Comparison of ENCODE assay signal across 8 mouse cellular contexts in the genomic region with DNA sequence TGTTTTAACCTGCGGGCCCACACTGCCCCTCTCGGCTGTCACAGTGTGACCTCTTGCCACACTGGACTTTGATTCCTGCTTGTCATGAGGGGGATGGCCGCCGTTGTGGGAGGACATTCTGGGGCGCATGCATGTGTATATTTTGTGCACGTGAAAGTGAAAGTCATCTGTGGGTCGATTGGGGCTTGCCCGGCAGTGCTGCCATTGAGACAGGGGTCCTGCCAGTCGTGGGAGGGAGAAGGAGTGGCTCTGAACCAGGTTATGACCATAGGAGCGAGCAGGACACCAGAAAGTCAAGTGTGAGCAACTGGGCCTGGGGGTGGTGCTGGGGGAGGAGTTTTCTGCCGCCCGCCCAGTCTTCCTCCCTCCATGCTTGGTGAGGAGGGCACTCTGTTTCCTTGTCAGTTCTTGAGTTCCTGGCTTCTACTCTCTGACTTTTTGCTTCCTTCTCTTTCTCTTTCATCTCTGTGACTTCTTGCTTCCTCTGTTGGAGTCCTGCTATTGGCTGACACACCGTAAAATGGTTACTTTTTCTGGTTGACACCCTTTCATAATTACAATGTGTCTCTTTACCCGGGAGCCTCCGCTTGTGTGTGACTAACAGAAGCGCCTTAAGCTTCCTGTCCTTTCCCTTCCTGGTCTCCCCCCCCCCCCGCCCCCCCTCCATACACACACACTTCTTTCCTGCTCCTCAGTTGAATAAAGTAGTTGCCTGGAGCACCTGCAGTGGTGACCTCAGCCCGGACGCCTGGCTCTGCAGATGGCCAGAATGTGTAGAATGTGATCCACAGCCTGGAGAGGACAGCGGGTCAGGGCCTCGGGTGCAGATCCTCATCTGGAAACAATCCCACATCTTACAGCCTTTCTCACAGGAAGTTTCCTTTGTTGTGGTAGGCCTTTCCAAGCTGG. TPM values are rescaled to one million over a fixed set of nuclear protein-coding genes. Genes with fewer than 3 reads are reported as not detected.
DNase-seq lines count a peak whose midpoint lies in the region; ATAC-seq and TF ChIP-seq lines count a peak whose summit lies in the region.

No protein-coding gene starts in this region.

- intact Hi-C loops in heart, postnatal 10 days (cut with DNase I) = no loop called here

- no peak overlapping the region for H3K4me2 ChIP-seq in forebrain, embryonic 14.5 days (ENCODE audit: low read length)
- no peak overlapping the region for H3K4me2 ChIP-seq in forebrain, postnatal 0 days (ENCODE audit: low read depth)
- H3K4me2 ChIP-seq in midbrain, postnatal 0 days (ENCODE audit: low read depth, low read length, poor library complexity, severe bottlenecking) = no peak overlapping the region

- no peak overlapping the region for H3K9ac ChIP-seq in forebrain, embryonic 14.5 days (ENCODE audit: low read length)
- H3K9ac ChIP-seq in forebrain, postnatal 0 days = no peak overlapping the region
- H3K9ac ChIP-seq in midbrain, postnatal 0 days (replicated peaks; ENCODE audit: low read length, poor library complexity, severe bottlenecking) = no peak overlapping the region

- WGBS in forebrain, embryonic 14.5 days = 83% methylated on average over 21 of the region's 21 CpGs
- 71% methylated on average over 21 of the region's 21 CpGs for WGBS in forebrain, postnatal 0 days
- WGBS in limb, embryonic 10.5 days = 52% methylated on average over 21 of the region's 21 CpGs
- WGBS in midbrain, postnatal 0 days = 73% methylated on average over 20 of the region's 21 CpGs

- TF ChIP-seq CTCF in forebrain, postnatal 0 days (IDR thresholded peaks at IDR 0.05; ENCODE audit: low read depth) = no peak
- TF ChIP-seq CTCF in midbrain, postnatal 0 days (IDR thresholded peaks at IDR 0.05) = no peak

- peak overlapping the region; percentile 33; the same call in 1 of the 2 replicates for H3K27ac ChIP-seq in forebrain, embryonic 14.5 days (ENCODE audit: low read depth, low read length)
- H3K27ac ChIP-seq in forebrain, postnatal 0 days (ENCODE audit: low read depth, low read length) = no peak overlapping the region
- peak overlapping the region; percentile 86 for H3K27ac ChIP-seq in limb, embryonic 10.5 days
- H3K27ac ChIP-seq in midbrain, postnatal 0 days (ENCODE audit: low read depth, low read length) = peak overlapping the region; percentile 21; the same call in 1 of the 2 replicates

- H3K27me3 ChIP-seq in forebrain, embryonic 14.5 days (replicated peaks; ENCODE audit: control insufficient read depth, insufficient read depth, low read length) = no peaks in the 10 kb centered on the region
- no peaks in the 10 kb centered on the region for H3K27me3 ChIP-seq in forebrain, postnatal 0 days (ENCODE audit: insufficient read depth, low read length)
- no peaks in the 10 kb centered on the region for H3K27me3 ChIP-seq in limb, embryonic 10.5 days (ENCODE audit: low read depth, poor library complexity, severe bottlenecking)
- no peaks in the 10 kb centered on the region for H3K27me3 ChIP-seq in midbrain, postnatal 0 days (ENCODE audit: insufficient read depth, low read length)

- no peaks in the 10 kb centered on the region for H3K9me3 ChIP-seq in forebrain, embryonic 14.5 days (replicated peaks; ENCODE audit: control insufficient read depth, low read length)
- H3K9me3 ChIP-seq in forebrain, postnatal 0 days (ENCODE audit: low read length) = no peaks in the 10 kb centered on the region
- no peaks in the 10 kb centered on the region for H3K9me3 ChIP-seq in limb, embryonic 10.5 days (replicated peaks)
- H3K9me3 ChIP-seq in midbrain, postnatal 0 days (ENCODE audit: low read length) = no peaks in the 10 kb centered on the region

- no peak for DNase-seq in forebrain, embryonic 14.5 days (ENCODE audit: low spot score)
- no peak for DNase-seq in forebrain, postnatal 0 days
- DNase-seq in adrenal gland, postnatal 36 days = peak; percentile 67 to 76
- DNase-seq in heart, postnatal 10 days = peak; percentile 60 to 64
- DNase-seq in limb, embryonic 10.5 days (ENCODE audit: low spot score) = peak; percentile 65
- no peak for DNase-seq in midbrain, postnatal 0 days (ENCODE audit: low spot score)
- no peak for DNase-seq in layer of hippocampus, adult 18-20 months (ENCODE audit: low spot score in 2 of 2)
- no peak for DNase-seq in frontal cortex, adult 2 months (ENCODE audit: extremely low spot score in 1 of 2, low spot score in 1 of 2)

- H3K4me3 ChIP-seq in forebrain, embryonic 14.5 days (ENCODE audit: low read depth, low read length) = no peak overlapping the region
- H3K4me3 ChIP-seq in forebrain, postnatal 0 days (ENCODE audit: low read depth, low read length) = no peak overlapping the region
- peak overlapping the region; percentile 14 for H3K4me3 ChIP-seq in limb, embryonic 10.5 days
- H3K4me3 ChIP-seq in midbrain, postnatal 0 days (ENCODE audit: low read depth, low read length) = no peak overlapping the region

- no peaks in the 10 kb centered on the region for H3K36me3 ChIP-seq in forebrain, embryonic 14.5 days (ENCODE audit: control insufficient read depth, insufficient read depth, low read length)
- H3K36me3 ChIP-seq in forebrain, postnatal 0 days (ENCODE audit: insufficient read depth) = no peaks in the 10 kb centered on the region
- H3K36me3 ChIP-seq in limb, embryonic 10.5 days = peaks cover 29% of the 10 kb centered on the region
- H3K36me3 ChIP-seq in midbrain, postnatal 0 days (ENCODE audit: insufficient read depth, low read length) = peaks cover 2% of the 10 kb centered on the region; the same call in 1 of the 2 replicates

- H3K4me1 ChIP-seq in forebrain, embryonic 14.5 days (ENCODE audit: control insufficient read depth, insufficient read depth, low read length) = no peaks in the 10 kb centered on the region; the same call in 1 of the 2 replicates
- H3K4me1 ChIP-seq in forebrain, postnatal 0 days (ENCODE audit: insufficient read depth) = no peaks in the 10 kb centered on the region
- H3K4me1 ChIP-seq in limb, embryonic 10.5 days = peaks cover 69% of the 10 kb centered on the region
- 0 out of 2 replicates have a peak, but pooled peaks cover 2% of the 10 kb centered on the region for H3K4me1 ChIP-seq in midbrain, postnatal 0 days (ENCODE audit: insufficient read depth, low read length)

- no peak for ATAC-seq in forebrain, embryonic 14.5 days
- no peak for ATAC-seq in forebrain, postnatal 0 days
- ATAC-seq in midbrain, postnatal 0 days (ENCODE audit: low FRiP score) = no peak

RNA-seq across cellular contexts. Expression of gene Pxn, which starts 15.3 kb away (rescaled TPM):
- polyA plus RNA-seq in forebrain, embryonic 14.5 days (2014; fragmentation: Nextera tagmentation; extraction: Ambion mirVana) = 7.5 and 9.8 TPM in 2 replicates
- 23.5 and 29.8 TPM in 2 replicates for total RNA-seq in forebrain, postnatal 0 days (2014; rRNA removed)
- polyA plus RNA-seq in forebrain, postnatal 0 days (2015; fragmentation: Nextera tagmentation; extraction: Ambion mirVana) = 14.1 and 14.8 TPM in 2 replicates
- total RNA-seq in adrenal gland, postnatal 36 days (2021) = 10 to 100 TPM; 33.5 to 54.2 TPM
- total RNA-seq in heart, postnatal 10 days (2021) = 10 to 100 TPM; 58.9 to 64.7 TPM
- polyA plus RNA-seq in limb, embryonic 10.5 days (2016; fragmentation: Nextera tagmentation; extraction: Ambion mirVana) = 36.8 and 45.3 TPM in 2 replicates
- total RNA-seq in midbrain, postnatal 0 days (2014; rRNA removed) = 34.6 and 39.4 TPM in 2 replicates
- 15.3 and 15.9 TPM in 2 replicates for polyA plus RNA-seq in midbrain, postnatal 0 days (2015; fragmentation: Nextera tagmentation; extraction: Ambion mirVana)
- total RNA-seq in layer of hippocampus, adult 18-20 months (2021) = 10 to 100 TPM; 34.5 to 42.3 TPM
- polyA plus RNA-seq in frontal cortex, adult 2 months (2012; rRNA removed) = 35.3 and 36.9 TPM in 2 replicates

RNA-seq across cellular contexts. Expression of gene Sirt4, which starts 37.3 kb away (rescaled TPM):
- polyA plus RNA-seq in forebrain, embryonic 14.5 days (2014; fragmentation: Nextera tagmentation; extraction: Ambion mirVana) = 19.5 and 24.3 TPM in 2 replicates
- total RNA-seq in forebrain, postnatal 0 days (2014; rRNA removed) = 34.5 and 36.3 TPM in 2 replicates
- 18.3 and 18.8 TPM in 2 replicates for polyA plus RNA-seq in forebrain, postnatal 0 days (2015; fragmentation: Nextera tagmentation; extraction: Ambion mirVana)
- total RNA-seq in adrenal gland, postnatal 36 days (2021) = 10 to 100 TPM; 20.8 to 22.6 TPM
- 10 to 100 TPM; 14.3 to 20.2 TPM for total RNA-seq in heart, postnatal 10 days (2021)
- 16.0 and 18.5 TPM in 2 replicates for polyA plus RNA-seq in limb, embryonic 10.5 days (2016; fragmentation: Nextera tagmentation; extraction: Ambion mirVana)
- 19.5 and 25.6 TPM in 2 replicates for total RNA-seq in midbrain, postnatal 0 days (2014; rRNA removed)
- polyA plus RNA-seq in midbrain, postnatal 0 days (2015; fragmentation: Nextera tagmentation; extraction: Ambion mirVana) = 22.4 and 27.0 TPM in 2 replicates
- total RNA-seq in layer of hippocampus, adult 18-20 months (2021) = 10 to 100 TPM; 27.9 to 35.7 TPM
- polyA plus RNA-seq in frontal cortex, adult 2 months (2012; rRNA removed) = 86.3 and 86.5 TPM in 2 replicates

RNA-seq across cellular contexts. Expression of gene Rplp0, which starts 37.5 kb away (rescaled TPM):
- 1,112 and 1,434 TPM in 2 replicates for polyA plus RNA-seq in forebrain, embryonic 14.5 days (2014; fragmentation: Nextera tagmentation; extraction: Ambion mirVana)
- 1,794 and 2,056 TPM in 2 replicates for total RNA-seq in forebrain, postnatal 0 days (2014; rRNA removed)
- 842 and 978 TPM in 2 replicates for polyA plus RNA-seq in forebrain, postnatal 0 days (2015; fragmentation: Nextera tagmentation; extraction: Ambion mirVana)
- 100 to 1,000 TPM; 829 to 906 TPM for total RNA-seq in adrenal gland, postnatal 36 days (2021)
- total RNA-seq in heart, postnatal 10 days (2021) = 100 to 1,000 TPM; 788 to 793 TPM
- polyA plus RNA-seq in limb, embryonic 10.5 days (2016; fragmentation: Nextera tagmentation; extraction: Ambion mirVana) = 1,442 and 1,757 TPM in 2 replicates
- 1,612 and 1,828 TPM in 2 replicates for total RNA-seq in midbrain, postnatal 0 days (2014; rRNA removed)
- polyA plus RNA-seq in midbrain, postnatal 0 days (2015; fragmentation: Nextera tagmentation; extraction: Ambion mirVana) = 779 and 814 TPM in 2 replicates
- 100 to 1,000 TPM; 210 to 218 TPM for total RNA-seq in layer of hippocampus, adult 18-20 months (2021)
- 543 and 568 TPM in 2 replicates for polyA plus RNA-seq in frontal cortex, adult 2 months (2012; rRNA removed)

RNA-seq across cellular contexts. Expression of gene Gcn1l1, which starts 43.2 kb away (rescaled TPM):
- polyA plus RNA-seq in forebrain, embryonic 14.5 days (2014; fragmentation: Nextera tagmentation; extraction: Ambion mirVana) = 29.2 and 41.2 TPM in 2 replicates
- total RNA-seq in forebrain, postnatal 0 days (2014; rRNA removed) = 51.9 and 74.4 TPM in 2 replicates
- 19.4 and 22.4 TPM in 2 replicates for polyA plus RNA-seq in forebrain, postnatal 0 days (2015; fragmentation: Nextera tagmentation; extraction: Ambion mirVana)
- 10 to 100 TPM; 53.9 to 69.5 TPM for total RNA-seq in adrenal gland, postnatal 36 days (2021)
- total RNA-seq in heart, postnatal 10 days (2021) = 10 to 100 TPM; 47.2 to 51.7 TPM
- 63.3 and 63.8 TPM in 2 replicates for polyA plus RNA-seq in limb, embryonic 10.5 days (2016; fragmentation: Nextera tagmentation; extraction: Ambion mirVana)
- 72.9 and 75.1 TPM in 2 replicates for total RNA-seq in midbrain, postnatal 0 days (2014; rRNA removed)
- 24.7 and 26.6 TPM in 2 replicates for polyA plus RNA-seq in midbrain, postnatal 0 days (2015; fragmentation: Nextera tagmentation; extraction: Ambion mirVana)
- 10 to 100 TPM; 64.0 to 68.7 TPM for total RNA-seq in layer of hippocampus, adult 18-20 months (2021)
- polyA plus RNA-seq in frontal cortex, adult 2 months (2012; rRNA removed) = 37.6 and 38.2 TPM in 2 replicates

RNA-seq across cellular contexts. Expression of gene Pla2g1b, which starts 55.7 kb away (rescaled TPM):
- not detected in 2 replicates for polyA plus RNA-seq in forebrain, embryonic 14.5 days (2014; fragmentation: Nextera tagmentation; extraction: Ambion mirVana)
- not detected in 2 replicates for total RNA-seq in forebrain, postnatal 0 days (2014; rRNA removed)
- polyA plus RNA-seq in forebrain, postnatal 0 days (2015; fragmentation: Nextera tagmentation; extraction: Ambion mirVana) = not detected in 2 replicates
- total RNA-seq in adrenal gland, postnatal 36 days (2021) = not detected
- not detected for total RNA-seq in heart, postnatal 10 days (2021)
- not detected in 2 replicates for polyA plus RNA-seq in limb, embryonic 10.5 days (2016; fragmentation: Nextera tagmentation; extraction: Ambion mirVana)
- not detected in 2 replicates for total RNA-seq in midbrain, postnatal 0 days (2014; rRNA removed)
- polyA plus RNA-seq in midbrain, postnatal 0 days (2015; fragmentation: Nextera tagmentation; extraction: Ambion mirVana) = not detected in 2 replicates
- not detected for total RNA-seq in layer of hippocampus, adult 18-20 months (2021)
- not detected in 2 replicates for polyA plus RNA-seq in frontal cortex, adult 2 months (2012; rRNA removed)

Comparison
In these comparisons a context has a peak if more than half of its experiments do, and no peak if none do; other contexts are left out.
1. DNase-seq: peak in adrenal gland, postnatal 36 days (2 of 2), heart, postnatal 10 days (2 of 2) and limb, embryonic 10.5 days (single experiment); none in forebrain, embryonic 14.5 days (single experiment), forebrain, postnatal 0 days (single experiment), midbrain, postnatal 0 days (single experiment), layer of hippocampus, adult 18-20 months (0 of 2) and frontal cortex, adult 2 months (0 of 2).